Mouse (Mus musculus) embryonic facial prominence, embryonic 11.5 days (tissue): ENCODE measurements around the gene Insl6. TPM values are rescaled to one million over a fixed set of nuclear protein-coding genes. Genes with fewer than 3 reads are reported as not detected.

Experiments used
- ATAC-seq: fragments of 200-750 bp; cut with Nextera tagmentation; replicated peaks from 2 replicates; pipeline ENCODE4 v1.8.0; 2017; ENCODE audit warnings: low read depth; ENCODE audit not compliant: insufficient number of reproducible peaks, low FRiP score, low TSS enrichment
- DNase-seq: peaks from one replicate; pipeline ENCODE4 v3.0.0-alpha.2; 2015; ENCODE audit warnings: low spot score
- H3K27ac ChIP-seq: fragments of 300-500 bp; sonication (generic); replicated peaks from 2 replicates; pipeline ENCODE4 v1.5.1; 2014; ENCODE audit warnings: mild to moderate bottlenecking, low read depth, low read length, control low read depth
- H3K27me3 ChIP-seq: fragments of 300-500 bp; sonication (generic); 2 replicates; pipeline ENCODE4 v1.6.1; 2014; ENCODE audit warnings: mild to moderate bottlenecking, low read length, moderate library complexity, mixed read lengths; ENCODE audit not compliant: control insufficient read depth, insufficient read depth
- H3K36me3 ChIP-seq: fragments of 300-500 bp; sonication (generic); replicated peaks from 2 replicates; pipeline ENCODE4 v1.6.1; 2014; ENCODE audit warnings: low read depth, mild to moderate bottlenecking, low read length, moderate library complexity, mixed read lengths; ENCODE audit not compliant: control insufficient read depth, insufficient read depth
- H3K4me1 ChIP-seq: fragments of 300-500 bp; sonication (generic); 2 replicates; pipeline ENCODE4 v1.6.1; 2014; ENCODE audit warnings: low read length, mixed read lengths; ENCODE audit not compliant: control insufficient read depth, insufficient read depth
- H3K4me2 ChIP-seq: fragments of 300-500 bp; sonication (generic); 2 replicates; pipeline ENCODE4 v1.6.1; 2014; ENCODE audit warnings: low read depth, mild to moderate bottlenecking, control low read depth, low read length, moderate library complexity
- H3K4me3 ChIP-seq: fragments of 300-500 bp; sonication (generic); 2 replicates; pipeline ENCODE4 v1.5.1; 2014; ENCODE audit warnings: low read depth, low read length, control low read depth
- H3K9ac ChIP-seq: fragments of 300-500 bp; sonication (generic); replicated peaks from 2 replicates; pipeline ENCODE4 v1.6.1; 2014; ENCODE audit warnings: mild to moderate bottlenecking, control low read depth, low read length
- H3K9me3 ChIP-seq: fragments of 300-500 bp; sonication (generic); replicated peaks from 2 replicates; pipeline ENCODE4 v1.6.1; 2016; ENCODE audit warnings: mild to moderate bottlenecking, low read length, inconsistent platforms, mixed read lengths; ENCODE audit not compliant: control insufficient read depth
- WGBS: fragments of 180-500 bp; shearing (Covaris S2); extraction: QIAGEN DNeasy Blood & Tissue Kit; methylation state at CpG from one replicate; pipeline ENCODE4 v1.1.7; 2014; 5-methylcytosine and 5-hydroxymethylcytosine counted together
- polyA plus RNA-seq: library from polyadenylated mRNA; unstranded; fragments of >200 nt; fragmentation: Nextera tagmentation; extraction: Ambion mirVana; gene quantifications from 2 replicates; pipeline ENCODE4 v1.2.1, GENCODE M21; 2014

Gene Insl6
- polyA plus RNA-seq, 1 experiment from 2014 or later = 8.1 TPM

DNA sequence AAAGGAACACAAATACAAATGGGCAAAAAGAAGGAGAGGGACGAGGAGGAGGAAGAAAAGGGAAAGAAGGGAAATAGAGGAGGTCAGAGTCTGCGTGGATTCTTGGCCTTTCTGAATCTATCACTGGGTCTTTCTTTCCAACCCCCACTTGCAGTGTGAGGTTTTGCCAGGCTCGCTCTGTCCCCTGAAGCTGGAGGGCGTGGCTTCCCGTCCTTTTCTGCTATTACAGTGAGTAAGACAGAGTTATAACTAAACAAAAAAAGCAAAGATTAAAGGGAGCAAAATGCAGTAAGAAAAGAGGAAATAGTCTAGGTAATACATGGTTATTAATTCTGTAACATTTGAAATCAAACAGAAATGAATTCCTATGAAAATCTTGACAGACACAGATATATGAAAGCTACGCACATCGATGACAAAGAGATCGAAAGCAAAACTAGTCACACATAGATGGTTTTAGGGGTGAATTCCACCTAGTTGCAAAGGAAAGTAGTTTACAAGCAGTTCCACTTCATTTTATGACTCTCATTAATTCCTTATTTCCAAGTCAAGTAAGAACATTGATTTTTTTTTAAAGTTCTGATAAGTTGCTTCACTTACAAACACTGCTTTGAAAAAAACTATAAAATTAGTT lies 1.6 kb downstream of the Insl6 start:
- no peak overlapping the region for H3K4me2 ChIP-seq
- H3K4me3 ChIP-seq = no peak overlapping the region
- no peaks in the 10 kb centered on the region for H3K4me1 ChIP-seq
- H3K27me3 ChIP-seq = no peaks in the 10 kb centered on the region
- H3K27ac ChIP-seq = no peak overlapping the region
- no peaks in the 10 kb centered on the region for H3K9me3 ChIP-seq
- no peaks in the 10 kb centered on the region for H3K36me3 ChIP-seq
- DNase-seq = no peak
- no peak for ATAC-seq
- WGBS = 73% methylated on average over 8 of the region's 8 CpGs
- H3K9ac ChIP-seq = no peak overlapping the region

DNA sequence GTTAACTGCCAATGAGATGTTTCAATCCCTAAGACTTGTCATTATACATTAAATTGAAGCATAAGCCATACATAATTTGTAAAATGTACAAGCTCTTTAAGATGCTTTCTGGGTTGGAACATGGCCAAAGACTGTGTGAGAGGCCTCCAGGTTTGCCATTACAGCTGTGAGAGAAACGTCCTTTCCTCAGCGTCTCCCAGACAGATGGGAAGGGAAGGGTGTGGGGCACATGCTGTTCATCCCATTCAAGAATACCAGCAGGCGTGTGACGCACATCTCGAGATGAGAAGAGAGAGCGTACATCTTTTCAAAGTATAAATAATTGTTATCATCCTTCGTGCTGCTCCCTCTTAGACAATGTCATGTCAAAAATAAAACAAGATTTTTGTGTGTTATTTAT lies 12.5 kb downstream of the Insl6 start:
- no peak for DNase-seq
- Histone ChIP-seq H3K4me3 (no peak overlapping the region), H3K9me3 (no peaks in the 10 kb centered on the region), H3K27me3 (no peaks in the 10 kb centered on the region), H3K9ac (no peak overlapping the region), H3K36me3 (no peaks in the 10 kb centered on the region; the same call in 1 of the 2 replicates), H3K4me2 (no peak overlapping the region), H3K27ac (no peak overlapping the region), H3K4me1 (no peaks in the 10 kb centered on the region)
- ATAC-seq = no peak
- WGBS = 79% methylated on average over 7 of the region's 7 CpGs

DNA sequence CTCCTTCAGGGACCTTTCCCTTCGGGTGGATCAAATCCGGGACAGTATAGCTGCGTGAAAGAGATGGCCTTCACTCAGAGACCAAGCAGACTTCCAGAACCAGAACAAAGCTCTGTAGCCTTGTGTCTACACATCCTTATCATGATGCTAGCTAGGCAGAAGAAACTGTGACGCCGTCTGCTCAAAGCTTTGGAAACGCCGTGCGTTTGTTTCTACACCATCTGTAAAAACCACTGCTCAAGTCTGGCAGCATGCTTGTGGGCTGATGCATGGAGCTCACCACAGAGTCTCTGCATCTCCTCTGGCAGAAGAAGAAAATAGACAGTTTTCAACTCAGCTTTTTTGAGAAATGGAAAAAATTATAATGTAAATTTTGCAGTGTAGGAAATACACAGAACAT lies 13.4 kb downstream of the Insl6 start:
- Histone ChIP-seq H3K9me3 (no peaks in the 10 kb centered on the region), H3K4me2 (no peak overlapping the region), H3K4me3 (no peak overlapping the region), H3K27ac (no peak overlapping the region), H3K4me1 (no peaks in the 10 kb centered on the region), H3K9ac (no peak overlapping the region), H3K27me3 (no peaks in the 10 kb centered on the region), H3K36me3 (no peaks in the 10 kb centered on the region; the same call in 1 of the 2 replicates)
- ATAC-seq (no peak), DNase-seq (no peak)
- WGBS = 95% methylated on average over 8 of the region's 8 CpGs

DNA sequence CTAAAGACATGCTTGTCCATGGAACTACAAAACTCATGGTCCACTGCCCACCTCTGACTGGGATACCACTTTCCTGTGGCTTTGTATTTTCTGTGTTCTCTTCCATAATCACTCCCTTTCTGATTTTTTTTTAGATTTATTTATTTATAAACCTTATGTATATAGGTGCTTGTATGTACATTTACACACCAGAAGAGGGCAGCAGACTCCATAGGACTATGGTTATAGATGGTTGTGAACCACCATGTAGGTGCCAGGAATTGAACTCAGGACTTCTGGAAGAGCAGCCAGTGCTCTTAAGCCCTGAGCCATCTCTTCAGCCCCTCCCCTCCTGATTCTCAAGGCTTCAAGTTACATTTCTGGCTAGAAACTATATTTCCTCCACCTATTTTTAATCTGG lies 16.3 kb downstream of the Insl6 start:
- Histone ChIP-seq H3K4me3 (no peak overlapping the region), H3K4me2 (no peak overlapping the region), H3K4me1 (no peaks in the 10 kb centered on the region), H3K27me3 (no peaks in the 10 kb centered on the region), H3K9me3 (no peaks in the 10 kb centered on the region), H3K36me3 (no peaks in the 10 kb centered on the region; the same call in 1 of the 2 replicates), H3K27ac (no peak overlapping the region), H3K9ac (no peak overlapping the region)
- DNase-seq (no peak), ATAC-seq (no peak)

DNA sequence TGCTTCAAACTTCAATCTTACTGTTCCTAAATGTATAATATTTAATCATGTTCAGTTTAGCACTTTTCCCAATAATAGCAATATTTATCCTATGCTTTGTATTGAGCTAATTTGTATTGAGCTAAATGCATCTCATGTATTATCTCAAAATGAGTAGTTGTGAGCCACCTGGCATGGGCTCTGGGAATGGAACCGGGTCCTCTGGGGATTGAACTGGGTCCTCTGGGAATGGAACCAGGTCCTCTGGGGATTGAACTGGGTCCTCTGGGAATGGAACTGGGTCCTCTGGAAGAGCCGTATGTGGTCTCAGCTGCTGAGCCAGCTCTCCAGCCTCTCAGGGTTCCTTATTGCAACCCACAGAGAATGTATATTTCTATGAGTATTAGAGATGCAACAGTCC lies 23.0 kb downstream of the Insl6 start:
- Histone ChIP-seq H3K4me3 (no peak overlapping the region), H3K27me3 (no peaks in the 10 kb centered on the region), H3K36me3 (no peaks in the 10 kb centered on the region), H3K9ac (no peak overlapping the region), H3K4me1 (no peaks in the 10 kb centered on the region), H3K9me3 (no peaks in the 10 kb centered on the region), H3K4me2 (no peak overlapping the region), H3K27ac (no peak overlapping the region)
- ATAC-seq (no peak), DNase-seq (no peak)
- 89% methylated on average over 2 of the region's 2 CpGs for WGBS

DNA sequence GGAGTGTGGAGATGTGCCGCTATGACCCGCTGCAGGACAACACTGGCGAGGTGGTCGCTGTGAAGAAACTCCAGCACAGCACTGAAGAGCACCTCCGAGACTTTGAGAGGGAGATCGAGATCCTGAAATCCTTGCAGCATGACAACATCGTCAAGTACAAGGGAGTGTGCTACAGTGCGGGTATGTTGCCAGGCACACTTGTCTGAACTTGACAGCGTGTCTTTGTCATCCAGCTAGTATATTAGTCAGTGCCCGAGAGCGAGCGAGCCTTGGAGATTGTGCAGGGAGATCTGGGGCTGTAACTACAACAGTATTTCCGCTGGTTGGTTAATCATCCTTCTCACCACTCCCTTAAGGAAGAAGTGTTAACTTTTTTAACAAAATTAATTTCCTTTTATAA lies 24.2 kb downstream of the Insl6 start:
- no peak for DNase-seq
- ATAC-seq = no peak
- Histone ChIP-seq H3K27ac (no peak overlapping the region), H3K9ac (no peak overlapping the region), H3K9me3 (no peaks in the 10 kb centered on the region), H3K4me3 (no peak overlapping the region), H3K4me2 (no peak overlapping the region), H3K36me3 (no peaks in the 10 kb centered on the region), H3K27me3 (no peaks in the 10 kb centered on the region), H3K4me1 (no peaks in the 10 kb centered on the region)
- WGBS = 90% methylated on average over 13 of the region's 13 CpGs

DNA sequence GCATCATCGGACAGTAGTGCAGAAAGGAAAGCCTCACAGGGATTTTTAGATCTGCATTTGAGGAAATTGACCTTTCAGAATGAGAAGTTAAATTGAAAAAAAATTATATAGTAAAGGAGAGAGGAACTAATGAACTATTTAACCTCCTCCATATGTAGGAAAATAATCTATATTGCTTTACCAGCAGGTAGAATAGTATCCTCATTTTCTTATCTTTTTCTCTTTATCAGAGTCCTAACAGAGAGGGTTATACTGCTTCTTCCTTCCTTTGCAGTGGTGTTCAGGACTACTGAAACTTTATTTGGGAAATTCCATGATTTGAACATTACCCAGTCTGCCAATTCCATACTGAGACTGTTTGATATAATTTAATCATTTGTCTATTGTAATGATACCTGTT lies 27.8 kb downstream of the Insl6 start:
- Histone ChIP-seq H3K4me3 (no peak overlapping the region), H3K4me1 (no peaks in the 10 kb centered on the region), H3K36me3 (no peaks in the 10 kb centered on the region), H3K4me2 (no peak overlapping the region), H3K27ac (no peak overlapping the region), H3K9me3 (no peaks in the 10 kb centered on the region), H3K9ac (no peak overlapping the region), H3K27me3 (no peaks in the 10 kb centered on the region)
- 98% methylated on average over 1 of the region's 1 CpGs for WGBS
- ATAC-seq (no peak), DNase-seq (no peak)

DNA sequence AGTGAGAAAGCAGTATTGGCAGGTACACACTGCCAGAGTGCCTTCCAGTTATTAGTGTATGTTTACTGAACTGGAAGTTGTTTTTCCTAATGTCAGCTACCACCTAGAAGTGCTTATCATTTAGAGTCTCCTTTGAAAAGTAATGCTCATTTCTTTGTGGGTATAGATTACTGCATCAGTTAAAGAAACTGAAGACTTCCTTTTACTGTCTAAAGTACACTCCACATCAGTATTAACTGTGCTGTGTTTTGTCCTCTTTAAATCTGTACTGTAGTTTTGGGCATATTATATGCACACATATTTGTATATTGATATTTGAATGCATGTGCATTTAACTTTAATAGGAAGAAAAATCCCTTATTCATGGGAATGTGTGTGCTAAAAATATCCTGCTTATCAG lies 29.0 kb downstream of the Insl6 start:
- no peak overlapping the region for H3K4me3 ChIP-seq
- H3K27me3 ChIP-seq = no peaks in the 10 kb centered on the region
- H3K27ac ChIP-seq = no peak overlapping the region
- no peaks in the 10 kb centered on the region for H3K9me3 ChIP-seq
- no peak overlapping the region for H3K4me2 ChIP-seq
- DNase-seq (no peak), ATAC-seq (no peak)
- no peak overlapping the region for H3K9ac ChIP-seq
- H3K36me3 ChIP-seq = no peaks in the 10 kb centered on the region
- H3K4me1 ChIP-seq = no peaks in the 10 kb centered on the region
